Mouse (Mus musculus): ENCODE results near the gene E2f8.

Gene E2f8

GRCm38 (mm10) chr7:48859362-48859761, 22.0 kb downstream of the E2f8 start:
- no peak for DNase-seq (ENCODE audit: low read depth in 1 of 2, low spot score in 2 of 2)

GRCm38 (mm10) chr7:48858257-48858656, 23.1 kb downstream of the E2f8 start:
- no peak for DNase-seq (ENCODE audit: low read depth in 1 of 2, low spot score in 2 of 2)

- DNase-seq (ENCODE audit: low read depth in 1 of 2, low spot score in 2 of 2): no peak
Measured at GRCm38 (mm10) chr7:48855461-48855860, 25.9 kb downstream of the E2f8 start.

- no peak for DNase-seq (ENCODE audit: low read depth in 1 of 2, low spot score in 2 of 2)
Measured at GRCm38 (mm10) chr7:48853496-48853895, 27.9 kb downstream of the E2f8 start.

GRCm38 (mm10) chr7:48851529-48852104, 29.8 kb downstream of the E2f8 start:
- no peak for DNase-seq (ENCODE audit: low read depth in 1 of 2, low spot score in 2 of 2)

GRCm38 (mm10) chr7:48847820-48848650, 33.4 kb downstream of the E2f8 start, which contains the start of gene Csrp3:
Gene Csrp3 (minus strand): TSS chr7:48848033.
- no peak for DNase-seq (ENCODE audit: low read depth in 1 of 2, low spot score in 2 of 2)

- DNase-seq (ENCODE audit: low read depth in 1 of 2, low spot score in 2 of 2): no peak
Measured at GRCm38 (mm10) chr7:48846755-48847154, 34.6 kb downstream of the E2f8 start.

- DNase-seq (ENCODE audit: low read depth in 1 of 2, low spot score in 2 of 2): no peak
Measured at GRCm38 (mm10) chr7:48845213-48845973, 36.0 kb downstream of the E2f8 start.

GRCm38 (mm10) chr7:48843541-48843940, 37.9 kb downstream of the E2f8 start:
- no peak for DNase-seq (ENCODE audit: low read depth in 1 of 2, low spot score in 2 of 2)

GRCm38 (mm10) chr7:48842353-48842752, 39.0 kb downstream of the E2f8 start:
- DNase-seq (ENCODE audit: low read depth in 1 of 2, low spot score in 2 of 2): no peak

- DNase-seq (ENCODE audit: low read depth in 1 of 2, low spot score in 2 of 2): no peak
Measured at GRCm38 (mm10) chr7:48841538-48841937, 39.9 kb downstream of the E2f8 start.

- DNase-seq (ENCODE audit: low read depth in 1 of 2, low spot score in 2 of 2): no peak
Measured at GRCm38 (mm10) chr7:48840545-48840944, 40.9 kb downstream of the E2f8 start.

- DNase-seq (ENCODE audit: low read depth in 1 of 2, low spot score in 2 of 2): no peak
Measured at GRCm38 (mm10) chr7:48838434-48838833, 43.0 kb downstream of the E2f8 start.

GRCm38 (mm10) chr7:48836949-48837348, 44.4 kb downstream of the E2f8 start:
- no peak for DNase-seq (ENCODE audit: low read depth in 1 of 2, low spot score in 2 of 2)

- no peak for DNase-seq (ENCODE audit: low read depth in 1 of 2, low spot score in 2 of 2)
Measured at GRCm38 (mm10) chr7:48834989-48835626, 46.3 kb downstream of the E2f8 start.

- DNase-seq (ENCODE audit: low read depth in 1 of 2, low spot score in 2 of 2): no peak
Measured at GRCm38 (mm10) chr7:48834371-48834970, 46.9 kb downstream of the E2f8 start.

- no peak for DNase-seq (ENCODE audit: low read depth in 1 of 2, low spot score in 2 of 2)
Measured at GRCm38 (mm10) chr7:48832735-48833134, 48.7 kb downstream of the E2f8 start.

GRCm38 (mm10) chr7:48830395-48830794, 51.0 kb downstream of the E2f8 start:
- DNase-seq (ENCODE audit: low read depth in 1 of 2, low spot score in 2 of 2): no peak

- DNase-seq (ENCODE audit: low read depth in 1 of 2, low spot score in 2 of 2): no peak
Measured at GRCm38 (mm10) chr7:48829177-48829910, 52.1 kb downstream of the E2f8 start.

GRCm38 (mm10) chr7:48825170-48825569, 56.2 kb downstream of the E2f8 start:
- no peak for DNase-seq (ENCODE audit: low read depth in 1 of 2, low spot score in 2 of 2)
